Mouse (Mus musculus): ENCODE data around the gene Gpr183.
A peak's percentile ranks its signal among the peaks of the same experiment; 100 is the strongest.

The Gpr183 gene

GRCm38 (mm10) chr14:121956291-121956690 lies 8.7 kb downstream of the Gpr183 start:
- no peak for DNase-seq

- DNase-seq: no peak
Measured at GRCm38 (mm10) chr14:121955176-121955795, 9.7 kb downstream of the Gpr183 start.

GRCm38 (mm10) chr14:121954608-121955007 lies 10.4 kb downstream of the Gpr183 start:
- peak; percentile 24 for DNase-seq

- no peak for DNase-seq
Measured at GRCm38 (mm10) chr14:121954129-121954528, 10.9 kb downstream of the Gpr183 start.

GRCm38 (mm10) chr14:121952046-121952400 lies 13.0 kb downstream of the Gpr183 start:
- no peak for DNase-seq

GRCm38 (mm10) chr14:121951399-121952045 lies 13.5 kb downstream of the Gpr183 start:
- no peak for DNase-seq

- no peak for DNase-seq
Measured at GRCm38 (mm10) chr14:121949897-121950296, 15.1 kb downstream of the Gpr183 start.

GRCm38 (mm10) chr14:121949436-121949835 lies 15.6 kb downstream of the Gpr183 start:
- DNase-seq: no peak

- no peak for DNase-seq
Measured at GRCm38 (mm10) chr14:121947966-121948365, 17.0 kb downstream of the Gpr183 start.

GRCm38 (mm10) chr14:121947201-121947760 lies 17.7 kb downstream of the Gpr183 start:
- DNase-seq: no peak

- no peak for DNase-seq
Measured at GRCm38 (mm10) chr14:121946728-121947127, 18.3 kb downstream of the Gpr183 start.

- DNase-seq: no peak
Measured at GRCm38 (mm10) chr14:121946131-121946530, 18.9 kb downstream of the Gpr183 start.

GRCm38 (mm10) chr14:121939582-121939981 lies 25.4 kb downstream of the Gpr183 start:
- DNase-seq: no peak

- DNase-seq: peak; percentile 37
Measured at GRCm38 (mm10) chr14:121938256-121939191, 26.5 kb downstream of the Gpr183 start.

GRCm38 (mm10) chr14:121937601-121938255 lies 27.3 kb downstream of the Gpr183 start:
- DNase-seq: peak; percentile 42

- no peak for DNase-seq
Measured at GRCm38 (mm10) chr14:121936856-121937255, 28.1 kb downstream of the Gpr183 start.

GRCm38 (mm10) chr14:121936356-121936755 lies 28.6 kb downstream of the Gpr183 start:
- no peak for DNase-seq

- no peak for DNase-seq
Measured at GRCm38 (mm10) chr14:121934597-121934946, 30.4 kb downstream of the Gpr183 start.

- DNase-seq: no peak
Measured at GRCm38 (mm10) chr14:121933906-121934596, 30.9 kb downstream of the Gpr183 start.

GRCm38 (mm10) chr14:121932180-121932579 lies 32.8 kb downstream of the Gpr183 start:
- DNase-seq: no peak

GRCm38 (mm10) chr14:121931594-121931993 lies 33.4 kb downstream of the Gpr183 start:
- DNase-seq: peak; percentile 32

GRCm38 (mm10) chr14:121930731-121931383 lies 34.1 kb downstream of the Gpr183 start:
- DNase-seq: no peak

Measured in thymus, postnatal 14 days (tissue).